Comparison of ENCODE assay signal across 23 mouse cellular contexts in the genomic region with DNA sequence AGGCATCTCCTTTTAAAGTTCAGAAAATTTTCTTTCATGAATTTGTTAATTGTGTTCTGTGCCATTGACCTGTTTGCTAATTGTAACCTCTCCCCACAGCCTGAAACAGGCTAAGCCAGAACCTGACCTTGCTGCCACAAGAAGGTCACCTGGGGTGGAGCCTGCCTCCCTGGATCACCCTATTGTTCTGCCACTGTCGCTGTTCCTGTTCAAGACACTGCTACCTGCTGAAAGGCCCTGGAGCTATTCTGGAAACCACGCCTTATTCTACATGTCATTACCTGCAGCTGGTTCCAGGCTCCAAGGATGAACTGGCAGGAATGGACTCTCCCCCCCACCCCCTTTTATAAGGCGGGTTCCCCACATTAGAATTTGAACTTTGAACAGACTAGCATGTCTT.
DNase-seq lines count a peak whose midpoint lies in the region; ATAC-seq and TF ChIP-seq lines count a peak whose summit lies in the region.
"Had no signal": no experiment of that assay in that cellular context is flagged by ENCODE, and none has a peak within 500 bp of the region (broad histone marks: within the 10 kb centered on the region; RNA-seq: fewer than 3 reads in every experiment).

No protein-coding gene starts in this region.

- no peak overlapping the region for H3K4me3 ChIP-seq in forebrain, postnatal 0 days (ENCODE audit: low read depth, low read length)
- H3K4me3 ChIP-seq: embryonic facial prominence, embryonic 10.5 days; embryonic facial prominence, embryonic 12.5 days; forebrain, embryonic 10.5 days; forebrain, embryonic 12.5 days had no signal

- H3K36me3 ChIP-seq in forebrain, postnatal 0 days (ENCODE audit: insufficient read depth) = no peaks in the 10 kb centered on the region
- H3K36me3 ChIP-seq: embryonic facial prominence, embryonic 10.5 days; embryonic facial prominence, embryonic 12.5 days; forebrain, embryonic 10.5 days; forebrain, embryonic 12.5 days; G1E had no signal

- no peak overlapping the region for H3K4me2 ChIP-seq in forebrain, postnatal 0 days (ENCODE audit: low read depth)
- H3K4me2 ChIP-seq: embryonic facial prominence, embryonic 12.5 days; forebrain, embryonic 12.5 days had no signal

- ATAC-seq in forebrain, postnatal 0 days = no peak
- ATAC-seq: activated CD4-positive, CD25-positive, alpha-beta regulatory T cell, adult 4 months; forebrain, embryonic 14.5 days; forebrain, embryonic 16.5 days; Patski had no signal

- H3K4me1 ChIP-seq in forebrain, postnatal 0 days (ENCODE audit: insufficient read depth) = no peaks in the 10 kb centered on the region
- H3K4me1 ChIP-seq: embryonic facial prominence, embryonic 10.5 days; embryonic facial prominence, embryonic 12.5 days; forebrain, embryonic 10.5 days; forebrain, embryonic 12.5 days had no signal

- DNase-seq in ES-CJ7 (ENCODE audit: low read depth, low spot score) (peak; percentile 90), R1 (ENCODE audit: low read depth, low spot score) (peak; percentile 87)
- DNase-seq in fat pad, adult 2 months (ENCODE audit: extremely low read depth, low read depth, low spot score) = peak; percentile 14
- DNase-seq in cerebellum, adult 9-11 months = no peak
- no peak for DNase-seq in urinary bladder, postnatal 10 days (ENCODE audit: low spot score)
- no peak for DNase-seq in forebrain, postnatal 0 days
- DNase-seq: adrenal gland, adult 8-10 months; adrenal gland, postnatal 14 days; adrenal gland, postnatal 36 days; cerebellum, adult 11 months; cerebellum, adult 18-20 months; cerebellum, adult 8-10 months; cerebellum, postnatal 10 days; cerebellum, postnatal 25 days had no signal

- no peak overlapping the region for H3K9ac ChIP-seq in forebrain, postnatal 0 days
- H3K9ac ChIP-seq: embryonic facial prominence, embryonic 12.5 days; forebrain, embryonic 12.5 days had no signal

- WGBS in forebrain, postnatal 0 days = 66% methylated on average over 3 of the region's 3 CpGs

- H3K27me3 ChIP-seq in forebrain, postnatal 0 days (ENCODE audit: insufficient read depth, low read length) = no peaks in the 10 kb centered on the region
- H3K27me3 ChIP-seq: embryonic facial prominence, embryonic 12.5 days; forebrain, embryonic 12.5 days; Patski had no signal

- no peak overlapping the region for H3K27ac ChIP-seq in forebrain, postnatal 0 days (ENCODE audit: low read depth, low read length)
- H3K27ac ChIP-seq: embryonic facial prominence, embryonic 10.5 days; embryonic facial prominence, embryonic 12.5 days; forebrain, embryonic 10.5 days; forebrain, embryonic 12.5 days had no signal

- TF ChIP-seq CTCF in forebrain, postnatal 0 days (IDR thresholded peaks at IDR 0.05; ENCODE audit: low read depth) = no peak

- no peaks in the 10 kb centered on the region for H3K9me3 ChIP-seq in forebrain, postnatal 0 days (ENCODE audit: low read length)
- H3K9me3 ChIP-seq: embryonic facial prominence, embryonic 10.5 days; embryonic facial prominence, embryonic 12.5 days; forebrain, embryonic 10.5 days; forebrain, embryonic 12.5 days had no signal

Comparison
In these comparisons a context has a peak if more than half of its experiments do, and no peak if none do; other contexts are left out.
1. DNase-seq: peak in ES-CJ7 (single experiment), R1 (single experiment) and fat pad, adult 2 months (single experiment); none in cerebellum, adult 9-11 months (single experiment), urinary bladder, postnatal 10 days (single experiment) and forebrain, postnatal 0 days (single experiment).